Mouse (Mus musculus): ENCODE data around the gene Dock9. TPM values are rescaled to one million over a fixed set of nuclear protein-coding genes. Genes with fewer than 3 reads are reported as not detected.

The Dock9 gene
- polyA plus RNA-seq, 1 experiment from 2014 or later = 4.1 TPM

GRCm38 (mm10) chr14:121596631-121597030, 201.0 kb downstream of the Dock9 start:
- WGBS = 82% methylated on average over 9 of the region's 9 CpGs
- no peak for DNase-seq (ENCODE audit: low spot score)
- no peaks in the 10 kb centered on the region for H3K9me3 ChIP-seq

GRCm38 (mm10) chr14:121594684-121595083, 203.0 kb downstream of the Dock9 start:
- Histone ChIP-seq H3K36me3 (replicated peaks) (no peaks in the 10 kb centered on the region), H3K27me3 (replicated peaks; ENCODE audit: low read depth, poor library complexity, severe bottlenecking) (no peaks in the 10 kb centered on the region), H3K9me3 (no peaks in the 10 kb centered on the region), H3K4me1 (peaks cover 35% of the 10 kb centered on the region), H3K4me3 (no peak overlapping the region), H3K27ac (replicated peaks) (no peak overlapping the region)
- WGBS = 86% methylated on average over 5 of the region's 5 CpGs
- DNase-seq (ENCODE audit: low spot score) = no peak

More at GRCm38 (mm10) chr14:121596631-121597030, 201.0 kb downstream of the Dock9 start:
- Histone ChIP-seq H3K36me3 (replicated peaks) (no peaks in the 10 kb centered on the region), H3K27me3 (replicated peaks; ENCODE audit: low read depth, poor library complexity, severe bottlenecking) (no peaks in the 10 kb centered on the region), H3K27ac (replicated peaks) (no peak overlapping the region), H3K4me3 (no peak overlapping the region), H3K4me1 (peaks cover 23% of the 10 kb centered on the region)

GRCm38 (mm10) chr14:121593313-121593929, 204.2 kb downstream of the Dock9 start:
- H3K4me3 ChIP-seq = no peak overlapping the region
- no peaks in the 10 kb centered on the region for H3K27me3 ChIP-seq (replicated peaks; ENCODE audit: low read depth, poor library complexity, severe bottlenecking)
- 74% methylated on average over 10 of the region's 10 CpGs for WGBS
- peaks cover 40% of the 10 kb centered on the region for H3K4me1 ChIP-seq
- DNase-seq (ENCODE audit: low spot score) = no peak
- H3K9me3 ChIP-seq = no peaks in the 10 kb centered on the region
- no peak overlapping the region for H3K27ac ChIP-seq (replicated peaks)
- no peaks in the 10 kb centered on the region for H3K36me3 ChIP-seq (replicated peaks)

GRCm38 (mm10) chr14:121592890-121593289, 204.7 kb downstream of the Dock9 start:
- H3K36me3 ChIP-seq (replicated peaks) = no peaks in the 10 kb centered on the region
- no peaks in the 10 kb centered on the region for H3K9me3 ChIP-seq
- WGBS = 64% methylated on average over 3 of the region's 3 CpGs
- peaks cover 40% of the 10 kb centered on the region for H3K4me1 ChIP-seq
- H3K4me3 ChIP-seq = no peak overlapping the region
- H3K27me3 ChIP-seq (replicated peaks; ENCODE audit: low read depth, poor library complexity, severe bottlenecking) = no peaks in the 10 kb centered on the region
- no peak overlapping the region for H3K27ac ChIP-seq (replicated peaks)
- DNase-seq (ENCODE audit: low spot score) = no peak

- no peaks in the 10 kb centered on the region for H3K36me3 ChIP-seq (replicated peaks)
- WGBS = 77% methylated on average over 9 of the region's 9 CpGs
- no peak for DNase-seq (ENCODE audit: low spot score)
- H3K27ac ChIP-seq (replicated peaks) = peak overlapping the region; percentile 54; the same call in 1 of the 2 replicates
- peaks cover 40% of the 10 kb centered on the region for H3K4me1 ChIP-seq
- no peaks in the 10 kb centered on the region for H3K9me3 ChIP-seq
- H3K27me3 ChIP-seq (replicated peaks; ENCODE audit: low read depth, poor library complexity, severe bottlenecking) = no peaks in the 10 kb centered on the region
- H3K4me3 ChIP-seq = no peak overlapping the region
Measured at GRCm38 (mm10) chr14:121592356-121592755, 205.3 kb downstream of the Dock9 start.

- H3K4me3 ChIP-seq = no peak overlapping the region
- H3K27me3 ChIP-seq (replicated peaks; ENCODE audit: low read depth, poor library complexity, severe bottlenecking) = no peaks in the 10 kb centered on the region
- WGBS = 54% methylated on average over 10 of the region's 10 CpGs
- H3K27ac ChIP-seq (replicated peaks) = no peak overlapping the region
- H3K9me3 ChIP-seq = no peaks in the 10 kb centered on the region
- peak; percentile 84 for DNase-seq (ENCODE audit: low spot score)
- peaks cover 43% of the 10 kb centered on the region for H3K4me1 ChIP-seq
- no peaks in the 10 kb centered on the region for H3K36me3 ChIP-seq (replicated peaks)
Measured at GRCm38 (mm10) chr14:121589097-121589725, 208.4 kb downstream of the Dock9 start.

- H3K27me3 ChIP-seq (replicated peaks; ENCODE audit: low read depth, poor library complexity, severe bottlenecking) = no peaks in the 10 kb centered on the region
- WGBS = 76% methylated on average over 4 of the region's 4 CpGs
- peaks cover 39% of the 10 kb centered on the region for H3K4me1 ChIP-seq
- H3K4me3 ChIP-seq = no peak overlapping the region
- H3K36me3 ChIP-seq (replicated peaks) = no peaks in the 10 kb centered on the region
- DNase-seq (ENCODE audit: low spot score) = no peak
- no peaks in the 10 kb centered on the region for H3K9me3 ChIP-seq
- H3K27ac ChIP-seq (replicated peaks) = no peak overlapping the region
Measured at GRCm38 (mm10) chr14:121588451-121588850, 209.2 kb downstream of the Dock9 start.

- WGBS = 69% methylated on average over 21 of the region's 21 CpGs
- no peak overlapping the region for H3K4me3 ChIP-seq
- H3K9me3 ChIP-seq = no peaks in the 10 kb centered on the region
- no peak overlapping the region for H3K27ac ChIP-seq (replicated peaks)
- H3K36me3 ChIP-seq (replicated peaks) = no peaks in the 10 kb centered on the region
- no peaks in the 10 kb centered on the region for H3K27me3 ChIP-seq (replicated peaks; ENCODE audit: low read depth, poor library complexity, severe bottlenecking)
- H3K4me1 ChIP-seq = peaks cover 22% of the 10 kb centered on the region
- no peak for DNase-seq (ENCODE audit: low spot score)
Measured at GRCm38 (mm10) chr14:121585906-121586765, 211.5 kb downstream of the Dock9 start.

- no peaks in the 10 kb centered on the region for H3K36me3 ChIP-seq (replicated peaks)
- DNase-seq (ENCODE audit: low spot score) = peak; percentile 73
- H3K4me3 ChIP-seq = no peak overlapping the region
- H3K9me3 ChIP-seq = no peaks in the 10 kb centered on the region
- H3K4me1 ChIP-seq = no peaks in the 10 kb centered on the region
- H3K27me3 ChIP-seq (replicated peaks; ENCODE audit: low read depth, poor library complexity, severe bottlenecking) = no peaks in the 10 kb centered on the region
- no peak overlapping the region for H3K27ac ChIP-seq (replicated peaks)
- WGBS = 37% methylated on average over 3 of the region's 3 CpGs
Measured at GRCm38 (mm10) chr14:121579055-121579454, 218.6 kb downstream of the Dock9 start.

GRCm38 (mm10) chr14:121573391-121573790, 224.2 kb downstream of the Dock9 start:
- WGBS = 92% methylated on average over 5 of the region's 5 CpGs
- Histone ChIP-seq H3K4me1 (no peaks in the 10 kb centered on the region), H3K27ac (replicated peaks) (no peak overlapping the region), H3K27me3 (replicated peaks; ENCODE audit: low read depth, poor library complexity, severe bottlenecking) (no peaks in the 10 kb centered on the region), H3K9me3 (no peaks in the 10 kb centered on the region), H3K4me3 (no peak overlapping the region), H3K36me3 (replicated peaks) (no peaks in the 10 kb centered on the region)
- DNase-seq (ENCODE audit: low spot score) = no peak

- no peaks in the 10 kb centered on the region for H3K36me3 ChIP-seq (replicated peaks)
- 0 out of 2 replicates have a peak overlapping the region, but pooled peaks have one; percentile 9 for H3K4me3 ChIP-seq
- no peaks in the 10 kb centered on the region; the same call in 1 of the 2 replicates for H3K27me3 ChIP-seq (replicated peaks; ENCODE audit: low read depth, poor library complexity, severe bottlenecking)
- no peaks in the 10 kb centered on the region for H3K9me3 ChIP-seq
- peaks cover 32% of the 10 kb centered on the region for H3K4me1 ChIP-seq
- DNase-seq (ENCODE audit: low spot score) = peak; percentile 63
- WGBS = 16% methylated on average over 9 of the region's 9 CpGs
- H3K27ac ChIP-seq (replicated peaks) = peak overlapping the region; percentile 57; the same call in 1 of the 2 replicates
Measured at GRCm38 (mm10) chr14:121566794-121567201, 230.8 kb downstream of the Dock9 start.

- no peaks in the 10 kb centered on the region; the same call in 1 of the 2 replicates for H3K27me3 ChIP-seq (replicated peaks; ENCODE audit: low read depth, poor library complexity, severe bottlenecking)
- H3K27ac ChIP-seq (replicated peaks) = peak overlapping the region; percentile 66
- WGBS = 32% methylated on average over 6 of the region's 6 CpGs
- peaks cover 32% of the 10 kb centered on the region for H3K4me1 ChIP-seq
- peak; percentile 49 for DNase-seq (ENCODE audit: low spot score)
- H3K36me3 ChIP-seq (replicated peaks) = no peaks in the 10 kb centered on the region
- no peak overlapping the region for H3K4me3 ChIP-seq
- H3K9me3 ChIP-seq = no peaks in the 10 kb centered on the region
Measured at GRCm38 (mm10) chr14:121565930-121566329, 231.7 kb downstream of the Dock9 start.
